Mouse (Mus musculus) midbrain, embryonic 12.5 days (tissue): Measurements from ENCODE around the gene Hyou1. TPM values are rescaled to one million over a fixed set of nuclear protein-coding genes. Genes with fewer than 3 reads are reported as not detected.
"Not testable (repeated sequence)": the region's sequence is repeated elsewhere in the genome, so short reads cannot be mapped to it uniquely, and the experiment has no call there.

ENCODE experiments used
- ATAC-seq: fragments of 200-750 bp; cut with Nextera tagmentation; 2 replicates; pipeline ENCODE4 v1.8.0; 2017; ENCODE audit warnings: low read depth, moderate TSS enrichment, moderate library complexity; ENCODE audit not compliant: low FRiP score
- H3K27ac ChIP-seq: fragments of 300-500 bp; sonication (generic); replicated peaks from 2 replicates; pipeline ENCODE4 v1.5.1; 2016; ENCODE audit warnings: mild to moderate bottlenecking
- H3K27me3 ChIP-seq: fragments of 300-500 bp; sonication (generic); 2 replicates; pipeline ENCODE4 v1.6.1; 2016; ENCODE audit warnings: mild to moderate bottlenecking
- H3K36me3 ChIP-seq: fragments of 300-500 bp; sonication (generic); 2 replicates; pipeline ENCODE4 v1.6.1; 2016
- H3K4me1 ChIP-seq: fragments of 300-500 bp; sonication (generic); 2 replicates; pipeline ENCODE4 v1.6.1; 2016
- H3K4me2 ChIP-seq: fragments of 300-500 bp; sonication (generic); replicated peaks from 2 replicates; pipeline ENCODE4 v1.6.1; 2016; ENCODE audit warnings: mild to moderate bottlenecking, moderate library complexity
- H3K4me3 ChIP-seq: fragments of 300-500 bp; sonication (generic); 2 replicates; pipeline ENCODE4 v1.5.1; 2016; ENCODE audit warnings: mild to moderate bottlenecking
- H3K9ac ChIP-seq: fragments of 300-500 bp; sonication (generic); replicated peaks from 2 replicates; pipeline ENCODE4 v1.6.1; 2016; ENCODE audit warnings: mild to moderate bottlenecking, moderate library complexity
- H3K9me3 ChIP-seq: fragments of 300-500 bp; sonication (generic); 2 replicates; pipeline ENCODE4 v1.6.1; 2016; ENCODE audit warnings: mild to moderate bottlenecking
- WGBS: fragments of 180-500 bp; shearing (Covaris S2); methylation state at CpG from one replicate; pipeline ENCODE4 v1.1.7; 2016; 5-methylcytosine and 5-hydroxymethylcytosine counted together
- polyA plus RNA-seq: library from polyadenylated mRNA; unstranded; fragments of >200 nt; fragmentation: Nextera tagmentation; extraction: Ambion mirVana; gene quantifications from 2 replicates; pipeline ENCODE4 v1.2.1, GENCODE M21; 2016

The Hyou1 gene
- polyA plus RNA-seq, 1 experiment from 2014 or later = 36.2 TPM

- H3K4me2 ChIP-seq = no peak overlapping the region
- H3K27me3 ChIP-seq = no peaks in the 10 kb centered on the region; the same call in 1 of the 2 replicates
- no peak for ATAC-seq
- H3K9ac ChIP-seq = no peak overlapping the region
- 38% methylated on average over 4 of the region's 4 CpGs for WGBS
- peaks cover 58% of the 10 kb centered on the region for H3K36me3 ChIP-seq
- H3K4me1 ChIP-seq = 0 out of 2 replicates have a peak, but pooled peaks cover 3% of the 10 kb centered on the region
- no peak overlapping the region for H3K27ac ChIP-seq
- no peaks in the 10 kb centered on the region for H3K9me3 ChIP-seq
- H3K4me3 ChIP-seq = no peak overlapping the region
Measured at GRCm38 (mm10) chr9:44391466-44391865, 12.2 kb downstream of the Hyou1 start.

- H3K9me3 ChIP-seq = no peaks in the 10 kb centered on the region
- peaks cover 10% of the 10 kb centered on the region for H3K27me3 ChIP-seq
- peak within 1 kb of the TSS; percentile 73 for H3K4me3 ChIP-seq
- H3K27ac ChIP-seq = peak within 1 kb of the TSS; percentile 78
- H3K4me2 ChIP-seq = peak within 1 kb of the TSS; percentile 92
- peak; percentile 99 for ATAC-seq
- H3K36me3 ChIP-seq = peaks cover 24% of the 10 kb centered on the region
- H3K9ac ChIP-seq = peak within 1 kb of the TSS; percentile 79
- peaks cover 21% of the 10 kb centered on the region for H3K4me1 ChIP-seq
- under 1% methylated on average over 42 of the region's 43 CpGs for whole genome bisulfite sequencing
Measured at GRCm38 (mm10) chr9:44396684-44397411, 17.6 kb downstream of the Hyou1 start, which contains the start of gene Slc37a4. Gene Slc37a4, plus strand, starts transcription at chr9:44396852.

- peak overlapping the region; percentile 79 for H3K9ac ChIP-seq
- ATAC-seq = no peak
- peaks cover 10% of the 10 kb centered on the region for H3K27me3 ChIP-seq
- peak overlapping the region; percentile 92 for H3K4me2 ChIP-seq
- peak overlapping the region; percentile 73; the same call in 1 of the 2 replicates for H3K4me3 ChIP-seq
- peak overlapping the region; percentile 61 for H3K27ac ChIP-seq
- H3K36me3 ChIP-seq = peaks cover 29% of the 10 kb centered on the region
- no peaks in the 10 kb centered on the region for H3K9me3 ChIP-seq
- peaks cover 21% of the 10 kb centered on the region for H3K4me1 ChIP-seq
- WGBS = 13% methylated on average over 4 of the region's 4 CpGs
Measured at GRCm38 (mm10) chr9:44398087-44398486, 18.8 kb downstream of the Hyou1 start.

- H3K27me3 ChIP-seq = peaks cover 10% of the 10 kb centered on the region
- peak overlapping the region; percentile 61 for H3K27ac ChIP-seq
- peaks cover 33% of the 10 kb centered on the region for H3K36me3 ChIP-seq
- no peaks in the 10 kb centered on the region for H3K9me3 ChIP-seq
- no peak overlapping the region for H3K4me3 ChIP-seq
- WGBS = 82% methylated on average over 9 of the region's 9 CpGs
- H3K9ac ChIP-seq = peak overlapping the region; percentile 79
- H3K4me2 ChIP-seq = peak overlapping the region; percentile 92
- ATAC-seq = no peak
- peaks cover 21% of the 10 kb centered on the region for H3K4me1 ChIP-seq
Measured at GRCm38 (mm10) chr9:44398551-44398950, 19.3 kb downstream of the Hyou1 start.

GRCm38 (mm10) chr9:44399114-44399794 lies 20.0 kb downstream of the Hyou1 start:
- Histone ChIP-seq H3K9me3 (no peaks in the 10 kb centered on the region), H3K4me3 (no peak overlapping the region), H3K27ac (no peak overlapping the region), H3K36me3 (peaks cover 40% of the 10 kb centered on the region), H3K27me3 (peaks cover 10% of the 10 kb centered on the region), H3K4me1 (peaks cover 21% of the 10 kb centered on the region), H3K9ac (no peak overlapping the region), H3K4me2 (no peak overlapping the region)
- ATAC-seq = no peak
- 86% methylated on average over 13 of the region's 13 CpGs for WGBS

- H3K36me3 ChIP-seq = peaks cover 45% of the 10 kb centered on the region
- WGBS = 93% methylated on average over 6 of the region's 6 CpGs
- H3K4me2 ChIP-seq = no peak overlapping the region
- H3K27ac ChIP-seq = no peak overlapping the region
- peaks cover 10% of the 10 kb centered on the region for H3K27me3 ChIP-seq
- H3K9me3 ChIP-seq = no peaks in the 10 kb centered on the region
- no peak overlapping the region for H3K9ac ChIP-seq
- no peak for ATAC-seq
- H3K4me1 ChIP-seq = peaks cover 21% of the 10 kb centered on the region
- H3K4me3 ChIP-seq = no peak overlapping the region
Measured at GRCm38 (mm10) chr9:44399795-44400114, 20.5 kb downstream of the Hyou1 start.

GRCm38 (mm10) chr9:44401081-44401480 lies 21.8 kb downstream of the Hyou1 start:
- Histone ChIP-seq H3K27ac (no peak overlapping the region), H3K4me3 (no peak overlapping the region), H3K27me3 (peaks cover 10% of the 10 kb centered on the region), H3K36me3 (peaks cover 55% of the 10 kb centered on the region), H3K9ac (no peak overlapping the region), H3K4me1 (peaks cover 29% of the 10 kb centered on the region), H3K9me3 (no peaks in the 10 kb centered on the region), H3K4me2 (no peak overlapping the region)
- 89% methylated on average over 4 of the region's 4 CpGs for WGBS
- no peak for ATAC-seq

GRCm38 (mm10) chr9:44405011-44405410 lies 25.7 kb downstream of the Hyou1 start:
- H3K27me3 ChIP-seq = no peaks in the 10 kb centered on the region
- 91% methylated on average over 3 of the region's 3 CpGs for WGBS
- no peak overlapping the region for H3K27ac ChIP-seq
- peaks cover 68% of the 10 kb centered on the region for H3K36me3 ChIP-seq
- no peak overlapping the region for H3K4me3 ChIP-seq
- H3K9me3 ChIP-seq = no peaks in the 10 kb centered on the region
- peaks cover 20% of the 10 kb centered on the region for H3K4me1 ChIP-seq
- ATAC-seq = no peak
- H3K4me2 ChIP-seq = no peak overlapping the region
- H3K9ac ChIP-seq = no peak overlapping the region

- H3K9me3 ChIP-seq = no peaks in the 10 kb centered on the region
- ATAC-seq = peak; percentile 96
- peak within 1 kb of the TSS; percentile 90 for H3K27ac ChIP-seq
- H3K4me2 ChIP-seq = peak within 1 kb of the TSS; percentile 80
- H3K9ac ChIP-seq = peak within 1 kb of the TSS; percentile 81
- H3K4me3 ChIP-seq = peak within 1 kb of the TSS; percentile 81
- H3K36me3 ChIP-seq = peaks cover 69% of the 10 kb centered on the region
- H3K4me1 ChIP-seq = peaks cover 20% of the 10 kb centered on the region
- WGBS = under 1% methylated on average over 51 of the region's 51 CpGs
- H3K27me3 ChIP-seq = no peaks in the 10 kb centered on the region
Measured at GRCm38 (mm10) chr9:44406906-44407751, 27.8 kb downstream of the Hyou1 start, which contains the start of the genes Rps25 and Trappc4. Gene Rps25, plus strand, starts transcription at chr9:44407139. Gene Trappc4, minus strand, starts transcription at chr9:44407600.

- peaks cover 68% of the 10 kb centered on the region for H3K36me3 ChIP-seq
- no peaks in the 10 kb centered on the region for H3K27me3 ChIP-seq
- peak overlapping the region; percentile 80 for H3K4me2 ChIP-seq
- peak overlapping the region; percentile 90 for H3K27ac ChIP-seq
- no peaks in the 10 kb centered on the region for H3K9me3 ChIP-seq
- peak overlapping the region; percentile 81 for H3K4me3 ChIP-seq
- peaks cover 20% of the 10 kb centered on the region for H3K4me1 ChIP-seq
- 0% methylated on average over 24 of the region's 24 CpGs for WGBS
- H3K9ac ChIP-seq = peak overlapping the region; percentile 81
- ATAC-seq = no peak
Measured at GRCm38 (mm10) chr9:44407752-44408097, 28.4 kb downstream of the Hyou1 start.

- H3K27me3 ChIP-seq, H3K9me3 ChIP-seq, H3K27ac ChIP-seq, ATAC-seq: not testable (repeated sequence)
- H3K36me3 ChIP-seq = peaks cover 68% of the 10 kb centered on the region
- peak overlapping the region; percentile 81 for H3K9ac ChIP-seq
- peak overlapping the region; percentile 81 for H3K4me3 ChIP-seq
- H3K4me2 ChIP-seq = peak overlapping the region; percentile 80
- peaks cover 20% of the 10 kb centered on the region for H3K4me1 ChIP-seq
- WGBS = 80% methylated on average over 9 of the region's 9 CpGs
Measured at GRCm38 (mm10) chr9:44408693-44409092, 29.4 kb downstream of the Hyou1 start.
